ENCODE assay signal across 8 mouse cellular contexts in genomic region chr19:53369469-53370043, GRCm38 (mm10). TPM values are rescaled to one million over a fixed set of nuclear protein-coding genes. Genes with fewer than 3 reads are reported as not detected.
DNase-seq lines count a peak whose midpoint lies in the region; ATAC-seq lines count a peak whose summit lies in the region.

No protein-coding gene starts in this region.

- ATAC-seq in intestine, embryonic 14.5 days (replicated peaks; ENCODE audit: low FRiP score, low TSS enrichment, low read depth): peak; percentile 58

- peaks cover 39% of the 10 kb centered on the region for H3K36me3 ChIP-seq in intestine, embryonic 14.5 days (ENCODE audit: control insufficient read depth, insufficient read depth, low read length)
- peaks cover 45% of the 10 kb centered on the region for H3K36me3 ChIP-seq in midbrain, embryonic 10.5 days

- H3K4me2 ChIP-seq in intestine, embryonic 14.5 days (ENCODE audit: low read length): no peak overlapping the region

- peak; percentile 77 for DNase-seq in 3T3-L1 (ENCODE audit: low read depth, low spot score)
- peak; percentile 68 for DNase-seq in adrenal gland, adult 8-10 months
- DNase-seq in embryo, embryonic 11 days: peak; percentile 90
- peak; percentile 55 to 71 for DNase-seq in gastrocnemius, postnatal 36 days
- DNase-seq in intestine, embryonic 14.5 days (ENCODE audit: low spot score): peak; percentile 91
- peak; percentile 85 to 91 for DNase-seq in left cerebral cortex, postnatal 25 days (ENCODE audit: low spot score in 2 of 2)
- peak; percentile 75 for DNase-seq in midbrain, embryonic 10.5 days (ENCODE audit: low spot score)
- DNase-seq in right cerebral cortex, postnatal 25 days: peak; percentile 80

- peaks cover 25% of the 10 kb centered on the region for H3K4me1 ChIP-seq in intestine, embryonic 14.5 days (replicated peaks; ENCODE audit: control insufficient read depth, insufficient read depth, low read length)
- peaks cover 11% of the 10 kb centered on the region; the same call in 1 of the 2 replicates for H3K4me1 ChIP-seq in midbrain, embryonic 10.5 days

- no peaks in the 10 kb centered on the region for H3K9me3 ChIP-seq in intestine, embryonic 14.5 days (ENCODE audit: control insufficient read depth, low read length)
- no peaks in the 10 kb centered on the region for H3K9me3 ChIP-seq in midbrain, embryonic 10.5 days (replicated peaks)

- no peak overlapping the region for H3K27ac ChIP-seq in intestine, embryonic 14.5 days (ENCODE audit: low read depth)
- H3K27ac ChIP-seq in midbrain, embryonic 10.5 days (replicated peaks): no peak overlapping the region

- H3K4me3 ChIP-seq in intestine, embryonic 14.5 days (ENCODE audit: low read depth, low read length): no peak overlapping the region
- no peak overlapping the region for H3K4me3 ChIP-seq in midbrain, embryonic 10.5 days

- no peaks in the 10 kb centered on the region for H3K27me3 ChIP-seq in intestine, embryonic 14.5 days (replicated peaks; ENCODE audit: control insufficient read depth, insufficient read depth, low read length)
- no peaks in the 10 kb centered on the region for H3K27me3 ChIP-seq in midbrain, embryonic 10.5 days (ENCODE audit: low read depth, poor library complexity, severe bottlenecking)

- WGBS in intestine, embryonic 14.5 days: 33% methylated on average over 14 of the region's 14 CpGs
- WGBS in midbrain, embryonic 10.5 days: 45% methylated on average over 14 of the region's 14 CpGs

- intact Hi-C loops in gastrocnemius, postnatal 36 days (cut with DNase I): loop anchor here (1.0 to 5.0 kb wide), 3 partner anchors 37 to 121 kb away; partner anchors contain the start of gene Mxi1
- intact Hi-C loops in left cerebral cortex, postnatal 25 days (cut with DNase I): loop anchor here (1.0 to 5.0 kb wide), 2 partner anchors 37 to 120 kb away; no protein-coding TSS in a partner anchor

- H3K9ac ChIP-seq in intestine, embryonic 14.5 days (ENCODE audit: low read length): no peak overlapping the region

RNA-seq across cellular contexts. Expression of gene Gm10197, which starts 2.0 kb away (rescaled TPM):
- total RNA-seq in adrenal gland, adult 8-10 months (2022): not detected
- total RNA-seq in gastrocnemius, postnatal 36 days (2021): not detected
- polyA plus RNA-seq in intestine, embryonic 14.5 days (2014; fragmentation: Nextera tagmentation; extraction: Ambion mirVana): 2.2 TPM in 1 of 2 replicates, not detected in the other
- total RNA-seq in left cerebral cortex, postnatal 25 days (2021): not detected
- polyA plus RNA-seq in midbrain, embryonic 10.5 days (2016; fragmentation: Nextera tagmentation; extraction: Ambion mirVana): 2.1 and 4.3 TPM in 2 replicates

RNA-seq across cellular contexts. Expression of gene Smndc1, which starts 20.8 kb away (rescaled TPM):
- total RNA-seq in adrenal gland, adult 8-10 months (2022): 10 to 100 TPM; 40.5 to 49.4 (median 45.6) TPM
- total RNA-seq in gastrocnemius, postnatal 36 days (2021): 10 to 100 TPM; 20.9 to 25.2 TPM
- polyA plus RNA-seq in intestine, embryonic 14.5 days (2014; fragmentation: Nextera tagmentation; extraction: Ambion mirVana): 43.8 and 43.9 TPM in 2 replicates
- total RNA-seq in left cerebral cortex, postnatal 25 days (2021): 10 to 100 TPM; 36.6 to 37.6 TPM
- 44.4 and 45.0 TPM in 2 replicates for polyA plus RNA-seq in midbrain, embryonic 10.5 days (2016; fragmentation: Nextera tagmentation; extraction: Ambion mirVana)

RNA-seq across cellular contexts. Expression of gene Mxi1, which starts 59.2 kb away (rescaled TPM):
- total RNA-seq in adrenal gland, adult 8-10 months (2022): 10 to 100 TPM; 33.5 to 38.1 (median 34.5) TPM
- total RNA-seq in gastrocnemius, postnatal 36 days (2021): 10 to 100 TPM; 35.9 to 47.1 TPM
- polyA plus RNA-seq in intestine, embryonic 14.5 days (2014; fragmentation: Nextera tagmentation; extraction: Ambion mirVana): 30.4 and 37.5 TPM in 2 replicates
- total RNA-seq in left cerebral cortex, postnatal 25 days (2021): 10 to 100 TPM; 84.1 to 84.2 TPM
- 19.7 and 28.5 TPM in 2 replicates for polyA plus RNA-seq in midbrain, embryonic 10.5 days (2016; fragmentation: Nextera tagmentation; extraction: Ambion mirVana)
